Mouse (Mus musculus) neural tube, embryonic 15.5 days (tissue): ENCODE data around the gene 2210017I01Rik. TPM values are rescaled to one million over a fixed set of nuclear protein-coding genes. Genes with fewer than 3 reads are reported as not detected.

Source experiments
- polyA plus RNA-seq: library from polyadenylated mRNA; unstranded; fragments of >200 nt; fragmentation: Nextera tagmentation; extraction: Ambion mirVana; gene quantifications from 2 replicates; pipeline ENCODE4 v1.2.1, GENCODE M21; 2015

2210017I01Rik gene
- polyA plus RNA-seq, 1 experiment from 2014 or later, result not detected

Other genes starting within 250 kb of the 2210017I01Rik start
- gene Sprr2f, start 242.3 kb downstream of the 2210017I01Rik start, polyA plus RNA-seq, result not detected in 2 replicates
- gene Sprr2h, start 221.8 kb downstream of the 2210017I01Rik start, polyA plus RNA-seq, result not detected in 2 replicates
- gene Sprr2i, start 199.5 kb downstream of the 2210017I01Rik start, polyA plus RNA-seq, result not detected in 2 replicates
- gene Sprr2j-ps, start 189.4 kb downstream of the 2210017I01Rik start, polyA plus RNA-seq, result not detected in 2 replicates
- 8.1 and 9.3 TPM in 2 replicates for gene Gm9774, start 178.1 kb downstream of the 2210017I01Rik start, polyA plus RNA-seq
- gene Sprr2k, start 174.9 kb downstream of the 2210017I01Rik start, polyA plus RNA-seq, result not detected in 2 replicates
- not detected in 2 replicates for gene Sprr1b, start 168.7 kb downstream of the 2210017I01Rik start, polyA plus RNA-seq
- 0.14 TPM in 1 of 2 replicates, not detected in the other for gene Sprr3, start 148.8 kb downstream of the 2210017I01Rik start, polyA plus RNA-seq
- gene Sprr1a, start 121.6 kb downstream of the 2210017I01Rik start, polyA plus RNA-seq, result 0.52 and 1.6 TPM in 2 replicates
- not detected in 2 replicates for gene Sprr4, start 107.0 kb downstream of the 2210017I01Rik start, polyA plus RNA-seq
- not detected in 2 replicates for gene 2310046K23Rik, start 73.0 kb downstream of the 2210017I01Rik start, polyA plus RNA-seq
- gene Ivl, start 33.8 kb downstream of the 2210017I01Rik start, polyA plus RNA-seq, result not detected in 2 replicates
- gene Smcp, start 18.5 kb downstream of the 2210017I01Rik start, polyA plus RNA-seq, result not detected in 2 replicates
- not detected in 2 replicates for gene Lce6a, start 14.2 kb upstream of the 2210017I01Rik start, polyA plus RNA-seq
- not detected in 2 replicates for gene Lce1a1, start 40.8 kb upstream of the 2210017I01Rik start, polyA plus RNA-seq
- gene Lce1b, start 49.4 kb upstream of the 2210017I01Rik start, polyA plus RNA-seq, result not detected in 2 replicates
- not detected in 2 replicates for gene Lce1a2, start 62.8 kb upstream of the 2210017I01Rik start, polyA plus RNA-seq
- not detected in 2 replicates for gene Lce1c, start 71.8 kb upstream of the 2210017I01Rik start, polyA plus RNA-seq
- not detected in 2 replicates for gene Lce1d, start 79.7 kb upstream of the 2210017I01Rik start, polyA plus RNA-seq
- not detected in 2 replicates for gene Lce1e, start 101.6 kb upstream of the 2210017I01Rik start, polyA plus RNA-seq
- gene Lce1f, start 112.9 kb upstream of the 2210017I01Rik start, polyA plus RNA-seq, result not detected in 2 replicates
- gene Gm38119, start 131.6 kb upstream of the 2210017I01Rik start, polyA plus RNA-seq, result not detected in 2 replicates
- not detected in 2 replicates for gene Lce1g, start 144.8 kb upstream of the 2210017I01Rik start, polyA plus RNA-seq
- gene Lce1h, start 157.6 kb upstream of the 2210017I01Rik start, polyA plus RNA-seq, result not detected in 2 replicates
- not detected in 2 replicates for gene Lce1i, start 171.4 kb upstream of the 2210017I01Rik start, polyA plus RNA-seq
- gene Lce1j, start 183.0 kb upstream of the 2210017I01Rik start, polyA plus RNA-seq, result not detected in 2 replicates
- gene Lce1k, start 200.4 kb upstream of the 2210017I01Rik start, polyA plus RNA-seq, result not detected in 2 replicates
- gene Kprp, start 219.8 kb upstream of the 2210017I01Rik start, polyA plus RNA-seq, result not detected in 2 replicates
- gene Lce1l, start 243.8 kb upstream of the 2210017I01Rik start, polyA plus RNA-seq, result not detected in 2 replicates